Mouse (Mus musculus) ES-Bruce4 (cell line): ENCODE results near the gene Chst8. TPM values are rescaled to one million over a fixed set of nuclear protein-coding genes. Genes with fewer than 3 reads are reported as not detected.

ENCODE experiments used
- H3K27ac ChIP-seq: 2 replicates; pipeline ENCODE4 v1.5.1; 2012; ENCODE audit warnings: low read length, inconsistent platforms; ENCODE audit not compliant: insufficient read depth
- H3K27me3 ChIP-seq: 2 replicates; pipeline ENCODE4 v1.6.1; 2012; ENCODE audit warnings: mild to moderate bottlenecking, low read length, inconsistent platforms; ENCODE audit not compliant: control insufficient read depth, poor library complexity, insufficient read depth, severe bottlenecking
- H3K36me3 ChIP-seq: 2 replicates; pipeline ENCODE4 v1.6.1; 2012; ENCODE audit warnings: inconsistent platforms, mild to moderate bottlenecking, low read length, moderate library complexity; ENCODE audit not compliant: control insufficient read depth, poor library complexity, insufficient read depth, severe bottlenecking
- H3K4me1 ChIP-seq: one replicate; pipeline ENCODE4 v1.8.1; 2011; ENCODE audit warnings: low read length; ENCODE audit not compliant: control insufficient read depth, insufficient read depth
- H3K4me3 ChIP-seq: 2 replicates; pipeline ENCODE4 v1.5.1; 2011; ENCODE audit warnings: low read depth, mild to moderate bottlenecking, low read length
- H3K9ac ChIP-seq: 2 replicates; pipeline ENCODE4 v1.6.1; 2012; ENCODE audit warnings: low read depth, mild to moderate bottlenecking, inconsistent platforms; ENCODE audit not compliant: poor library complexity, severe bottlenecking
- H3K9me3 ChIP-seq: replicated peaks from 2 replicates; pipeline ENCODE4 v1.6.1; 2012; ENCODE audit warnings: mild to moderate bottlenecking, low read length, inconsistent platforms; ENCODE audit not compliant: control insufficient read depth, poor library complexity, insufficient read depth, severe bottlenecking
- CTCF ChIP-seq: IDR thresholded peaks from one replicate; pipeline ENCODE4 v1.8.1; 2011; ENCODE audit warnings: low read depth, low read length
- EP300 ChIP-seq: IDR thresholded peaks from 2 replicates; pipeline ENCODE4 v1.6.1; 2011; ENCODE audit warnings: low read depth, low read length; ENCODE audit not compliant: insufficient read depth
- POLR2A ChIP-seq: IDR thresholded peaks from one replicate; pipeline ENCODE4 v1.8.1; 2011; ENCODE audit warnings: low read length; ENCODE audit not compliant: insufficient read depth
- polyA plus RNA-seq: library from polyadenylated mRNA; stranded (reverse); fragments of >200 nt; gene quantifications from 2 replicates; pipeline ENCODE4 v1.2.4, GENCODE M21; 2011; ENCODE audit warnings: low read depth; ENCODE audit not compliant: missing spikeins, insufficient read depth, insufficient read length

The Chst8 gene
- polyA plus RNA-seq, 1 experiment, result 4.8 TPM

DNA sequence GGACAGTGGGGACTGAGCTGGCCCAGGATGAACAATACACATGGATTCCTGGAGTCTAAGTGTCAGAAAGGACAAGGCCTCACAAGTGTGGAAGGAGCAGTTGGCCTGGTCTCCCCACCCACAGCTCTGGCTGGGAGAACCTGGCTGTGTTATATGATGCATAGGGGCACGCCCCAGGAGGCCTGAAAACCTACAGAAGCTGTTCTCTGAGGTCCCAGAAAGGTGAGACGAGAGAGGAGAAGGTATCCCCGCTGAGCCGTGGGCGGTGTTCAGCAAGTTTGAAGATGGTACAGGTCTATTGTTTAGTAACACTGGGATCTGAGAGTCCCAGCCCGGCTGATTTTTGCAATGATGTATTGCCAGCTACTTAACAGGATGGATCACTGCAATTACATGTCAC, 75.3 kb downstream of the Chst8 start:
- Histone ChIP-seq H3K4me1 (peaks cover 9% of the 10 kb centered on the region), H3K36me3 (no peaks in the 10 kb centered on the region), H3K9me3 (no peaks in the 10 kb centered on the region), H3K4me3 (no peak overlapping the region), H3K27ac (no peak overlapping the region), H3K27me3 (no peaks in the 10 kb centered on the region), H3K9ac (no peak overlapping the region)
- TF ChIP-seq EP300 (no peak), CTCF (no peak), POLR2A (no peak)

GRCm38 (mm10) chr7:34734348-34734747, 78.2 kb downstream of the Chst8 start:
- Histone ChIP-seq H3K27me3 (no peaks in the 10 kb centered on the region), H3K9ac (no peak overlapping the region), H3K4me3 (no peak overlapping the region), H3K36me3 (no peaks in the 10 kb centered on the region), H3K27ac (no peak overlapping the region), H3K4me1 (peaks cover 11% of the 10 kb centered on the region), H3K9me3 (no peaks in the 10 kb centered on the region)
- TF ChIP-seq CTCF (no peak), EP300 (no peak), POLR2A (no peak)

DNA sequence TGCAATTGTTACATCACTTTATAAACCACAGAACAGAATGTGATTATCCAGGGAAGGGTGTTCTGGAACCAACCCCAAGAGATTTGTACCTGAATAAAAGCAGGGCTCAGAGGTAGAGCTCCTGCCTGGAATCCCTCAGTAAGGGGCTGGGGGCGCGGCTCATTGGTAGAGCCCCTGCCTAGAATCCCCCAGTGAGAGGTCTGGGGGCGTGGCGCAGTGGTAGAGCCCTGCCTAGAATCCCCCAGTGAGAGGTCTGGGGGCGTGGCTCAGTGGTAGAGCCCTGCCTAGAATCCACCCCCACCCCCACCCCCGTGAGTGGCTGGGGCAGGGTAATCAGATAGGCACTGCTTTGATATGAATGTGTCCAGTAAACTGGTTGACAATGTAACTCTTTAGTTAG, 83.6 kb downstream of the Chst8 start:
- Histone ChIP-seq H3K9ac (no peak overlapping the region), H3K4me1 (peaks cover 6% of the 10 kb centered on the region), H3K4me3 (no peak overlapping the region), H3K27ac (0 out of 2 replicates have a peak overlapping the region, but pooled peaks have one; percentile 1), H3K36me3 (no peaks in the 10 kb centered on the region), H3K27me3 (no peaks in the 10 kb centered on the region), H3K9me3 (no peaks in the 10 kb centered on the region)
- TF ChIP-seq POLR2A, result no peak
- TF ChIP-seq EP300, result no peak
- TF ChIP-seq CTCF, result no peak

DNA sequence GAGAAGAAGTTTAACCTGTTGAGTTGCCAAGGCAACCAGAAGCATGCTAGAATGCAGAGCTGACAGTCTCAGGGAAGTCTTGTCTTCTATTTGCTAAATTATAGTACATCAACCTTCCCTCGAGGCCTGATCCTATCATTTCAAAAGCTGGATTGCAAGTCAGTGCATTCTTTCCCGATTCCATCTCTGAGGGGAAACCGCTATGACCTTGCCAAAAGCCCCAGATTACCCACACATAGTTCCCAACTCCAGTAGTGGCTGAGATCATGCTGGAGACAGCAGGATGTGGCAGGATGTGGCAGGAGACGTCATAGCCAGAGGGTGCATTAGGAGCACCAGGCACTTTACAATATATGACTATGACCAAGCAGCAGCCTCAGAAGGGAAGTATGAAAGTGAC, 87.3 kb downstream of the Chst8 start:
- TF ChIP-seq CTCF (no peak), EP300 (no peak), POLR2A (no peak)
- Histone ChIP-seq H3K27me3 (no peaks in the 10 kb centered on the region), H3K4me1 (peaks cover 6% of the 10 kb centered on the region), H3K36me3 (no peaks in the 10 kb centered on the region), H3K4me3 (no peak overlapping the region), H3K9ac (no peak overlapping the region), H3K9me3 (no peaks in the 10 kb centered on the region), H3K27ac (no peak overlapping the region)

DNA sequence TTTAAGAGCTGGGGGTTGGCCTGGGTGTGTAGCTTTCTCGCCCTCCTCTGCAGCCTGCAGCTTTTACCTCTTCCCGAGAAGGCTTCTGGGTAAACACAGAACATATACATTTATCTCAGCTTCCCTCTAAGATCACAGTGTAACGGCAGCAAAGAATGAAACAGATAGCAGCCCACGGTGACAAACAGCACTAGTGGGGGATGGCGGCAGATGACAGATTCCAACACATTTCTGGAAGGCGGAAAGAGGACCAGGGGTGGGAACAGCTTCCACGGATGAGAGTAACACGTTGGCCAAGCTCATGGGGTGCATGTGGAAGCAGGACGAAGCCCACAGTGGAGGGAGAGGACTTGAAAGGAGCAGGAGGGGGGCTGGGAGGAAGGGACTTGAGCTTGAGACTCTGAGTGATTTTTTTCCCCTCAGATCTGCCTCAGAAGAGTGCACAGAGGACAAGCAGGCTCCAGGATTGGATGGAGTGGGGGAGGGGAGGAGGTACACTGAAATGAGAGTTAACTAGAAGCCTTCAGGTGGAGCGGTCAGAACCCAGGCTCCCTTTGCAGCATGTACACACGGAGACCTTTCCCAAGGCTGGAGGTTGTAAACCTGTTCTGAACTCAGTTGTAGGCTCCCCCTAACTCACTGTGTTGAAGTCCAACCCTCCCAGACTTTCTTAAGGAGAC, 89.8 kb downstream of the Chst8 start:
- Histone ChIP-seq H3K27ac (peak overlapping the region; percentile 98), H3K36me3 (no peaks in the 10 kb centered on the region)

GRCm38 (mm10) chr7:34722151-34722550, 90.4 kb downstream of the Chst8 start:
- Histone ChIP-seq H3K27me3 (no peaks in the 10 kb centered on the region), H3K9ac (peak overlapping the region; percentile 50), H3K4me1 (peaks cover 6% of the 10 kb centered on the region), H3K27ac (peak overlapping the region; percentile 98), H3K36me3 (no peaks in the 10 kb centered on the region), H3K9me3 (no peaks in the 10 kb centered on the region), H3K4me3 (no peak overlapping the region)
- TF ChIP-seq CTCF (no peak), POLR2A (no peak), EP300 (peak; percentile 41; the same call in 1 of the 2 replicates)

More for the DNA sequence above, 89.8 kb downstream of the Chst8 start:
- H3K4me3 ChIP-seq, result 0 out of 2 replicates have a peak overlapping the region, but pooled peaks have one; percentile 1
- H3K9me3 ChIP-seq, result no peaks in the 10 kb centered on the region
- peaks cover 6% of the 10 kb centered on the region for H3K4me1 ChIP-seq
- H3K9ac ChIP-seq, result peak overlapping the region; percentile 50
- H3K27me3 ChIP-seq, result no peaks in the 10 kb centered on the region
- TF ChIP-seq POLR2A, result no peak
- no peak for TF ChIP-seq CTCF
- 0 out of 2 replicates have a peak, but pooled peaks have one; percentile 25 for TF ChIP-seq EP300
